Mouse (Mus musculus): ENCODE measurements around the gene Nfx1. TPM values are rescaled to one million over a fixed set of nuclear protein-coding genes. Genes with fewer than 3 reads are reported as not detected.

Nfx1 gene
- polyA plus RNA-seq, 3 experiments from 2014 or later: 76.3 to 164 (median 120) TPM

GRCm38 (mm10) chr4:40976651-40977050 lies 5.9 kb downstream of the Nfx1 start:
- ATAC-seq: no peak

- ATAC-seq: no peak
These were observed 8.7 kb downstream of the Nfx1 start for GRCm38 (mm10) chr4:40979430-40979829.

GRCm38 (mm10) chr4:40982486-40982885 lies 11.8 kb downstream of the Nfx1 start:
- ATAC-seq: no peak

- ATAC-seq: no peak
These were observed 13.0 kb downstream of the Nfx1 start for GRCm38 (mm10) chr4:40983686-40984085.

- no peak for ATAC-seq
These were observed 18.9 kb downstream of the Nfx1 start for GRCm38 (mm10) chr4:40989633-40990032.

GRCm38 (mm10) chr4:40996302-40996701 lies 25.6 kb downstream of the Nfx1 start:
- no peak for ATAC-seq

- no peak for ATAC-seq
These were observed 27.2 kb downstream of the Nfx1 start for GRCm38 (mm10) chr4:40997916-40998315.

GRCm38 (mm10) chr4:41000271-41000670 lies 29.6 kb downstream of the Nfx1 start:
- no peak for ATAC-seq

GRCm38 (mm10) chr4:41000842-41001639 lies 30.3 kb downstream of the Nfx1 start:
- no peak for ATAC-seq

GRCm38 (mm10) chr4:41013351-41013750 lies 42.6 kb downstream of the Nfx1 start:
- no peak for ATAC-seq

GRCm38 (mm10) chr4:41015798-41016197 lies 45.1 kb downstream of the Nfx1 start:
- no peak for ATAC-seq

GRCm38 (mm10) chr4:41021094-41021493 lies 50.4 kb downstream of the Nfx1 start:
- no peak for ATAC-seq

- ATAC-seq: no peak
These were observed 55.5 kb downstream of the Nfx1 start for GRCm38 (mm10) chr4:41026086-41026787.

- ATAC-seq: no peak
These were observed 57.2 kb downstream of the Nfx1 start for GRCm38 (mm10) chr4:41027872-41028271.

- no peak for ATAC-seq
These were observed 57.6 kb downstream of the Nfx1 start for GRCm38 (mm10) chr4:41028272-41028671.

- ATAC-seq: no peak
These were observed 58.7 kb downstream of the Nfx1 start for GRCm38 (mm10) chr4:41029372-41029771.

GRCm38 (mm10) chr4:41031242-41031641 lies 60.5 kb downstream of the Nfx1 start:
- no peak for ATAC-seq

GRCm38 (mm10) chr4:41037942-41038341 lies 67.2 kb downstream of the Nfx1 start:
- ATAC-seq: no peak

GRCm38 (mm10) chr4:41040983-41041382 lies 70.3 kb downstream of the Nfx1 start:
- no peak for ATAC-seq

GRCm38 (mm10) chr4:41042880-41043279 lies 72.2 kb downstream of the Nfx1 start:
- no peak for ATAC-seq

- no peak for ATAC-seq
These were observed 73.3 kb downstream of the Nfx1 start for GRCm38 (mm10) chr4:41043961-41044360.

GRCm38 (mm10) chr4:41045288-41045687 lies 74.6 kb downstream of the Nfx1 start:
- ATAC-seq: no peak

GRCm38 (mm10) chr4:41046254-41046795 lies 75.6 kb downstream of the Nfx1 start:
- no peak for ATAC-seq

Measured in inflammation-experienced regulatory T-cells, adult 6 months (primary cell).